Mouse (Mus musculus) cerebellum, postnatal 25 days (tissue): ENCODE results near the gene Efl1.

ENCODE experiments used
- DNase-seq, 2 experiments: peaks; one replicate each; pipeline ENCODE4 v3.0.0; 2021; ENCODE audit warnings: mixed read lengths in 2 of 2

Gene Efl1

DNA sequence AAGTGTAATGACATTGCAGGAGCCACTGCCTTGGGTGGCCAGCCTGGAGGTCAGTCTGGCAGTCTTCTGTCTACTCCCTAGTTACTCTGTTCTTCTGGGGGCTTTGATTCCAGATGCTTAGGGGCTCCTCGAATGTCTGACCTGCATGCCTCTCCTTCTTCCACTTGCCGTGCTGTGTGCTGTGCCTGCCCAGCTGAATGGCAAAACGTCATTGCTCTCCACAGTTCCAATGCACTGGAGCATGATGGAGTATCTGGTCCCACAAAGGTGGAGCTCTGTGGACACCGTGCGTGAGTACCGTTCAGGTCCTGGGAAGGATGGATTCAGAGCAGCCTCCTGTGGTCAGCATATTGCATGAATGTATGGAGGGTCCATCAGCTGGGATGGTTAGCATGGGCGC, 171.1 kb downstream of the Efl1 start:
- no peak for DNase-seq

DNA sequence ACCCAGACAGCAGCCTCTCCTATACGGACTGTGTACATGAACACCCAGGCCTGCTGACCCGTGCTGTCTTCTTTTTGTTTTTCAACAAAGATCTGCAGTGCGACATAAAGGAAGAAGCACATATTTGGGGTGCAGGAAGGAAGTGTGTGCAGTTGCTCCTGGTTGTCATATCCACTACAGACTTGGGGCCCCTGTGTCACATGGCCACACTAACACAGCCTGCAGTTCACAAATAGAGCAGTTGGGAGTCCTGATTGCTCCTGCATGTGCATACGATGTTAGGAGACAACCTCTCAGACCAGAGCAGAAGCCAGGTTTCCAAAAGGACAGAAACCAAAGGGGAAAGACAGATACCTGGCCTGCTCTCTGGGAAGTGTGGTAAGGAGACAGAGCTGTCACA, 172.2 kb downstream of the Efl1 start:
- DNase-seq = no peak

DNA sequence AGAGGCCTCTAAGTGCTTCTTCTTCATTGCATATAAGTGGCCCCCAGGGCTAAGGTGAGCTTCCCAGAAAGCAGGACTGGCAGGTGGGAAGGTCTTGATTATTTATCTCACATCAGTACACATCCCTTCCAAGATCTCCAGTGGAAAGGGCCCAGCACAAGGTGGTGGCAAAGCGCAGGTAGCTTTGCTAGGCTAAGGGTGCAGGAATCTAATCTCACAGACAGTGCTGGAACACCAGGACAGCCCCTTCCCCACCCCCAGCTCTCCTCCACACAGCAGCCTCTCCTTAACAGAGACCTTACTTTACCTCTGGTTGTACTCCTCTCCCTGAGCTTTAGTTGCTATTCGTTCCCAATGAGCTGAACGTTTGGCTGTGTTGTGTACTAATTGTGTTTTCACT, 173.1 kb downstream of the Efl1 start:
- DNase-seq = no peak

DNA sequence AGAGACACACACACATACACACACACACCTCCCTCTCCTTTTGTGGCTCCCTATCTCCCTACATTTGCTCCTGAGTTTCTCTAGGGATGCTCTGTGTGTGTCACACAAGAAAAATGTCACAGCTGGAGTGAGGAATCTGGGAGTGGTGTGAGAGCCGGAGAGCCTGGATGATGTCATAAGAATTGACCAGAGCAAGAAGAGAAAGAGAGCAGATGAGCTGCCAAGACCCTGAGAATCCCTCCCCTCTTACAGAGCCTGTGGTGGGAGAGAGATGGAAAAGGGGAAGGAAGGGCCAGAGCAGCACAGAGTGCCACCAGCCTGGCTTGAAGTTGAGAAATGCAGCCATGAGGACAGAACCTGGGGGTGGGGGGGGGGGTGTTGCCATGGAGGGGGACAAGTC, 174.1 kb downstream of the Efl1 start:
- no peak for DNase-seq
